Mouse (Mus musculus) ES-Bruce4 (cell line): ENCODE measurements around the gene Med24.

ENCODE experiments used
- CTCF ChIP-seq: IDR thresholded peaks from one replicate; pipeline ENCODE4 v1.8.1; 2011; ENCODE audit warnings: low read depth, low read length
- EP300 ChIP-seq: IDR thresholded peaks from 2 replicates; pipeline ENCODE4 v1.6.1; 2011; ENCODE audit warnings: low read depth, low read length; ENCODE audit not compliant: insufficient read depth
- POLR2A ChIP-seq: IDR thresholded peaks from one replicate; pipeline ENCODE4 v1.8.1; 2011; ENCODE audit warnings: low read length; ENCODE audit not compliant: insufficient read depth

DNA sequence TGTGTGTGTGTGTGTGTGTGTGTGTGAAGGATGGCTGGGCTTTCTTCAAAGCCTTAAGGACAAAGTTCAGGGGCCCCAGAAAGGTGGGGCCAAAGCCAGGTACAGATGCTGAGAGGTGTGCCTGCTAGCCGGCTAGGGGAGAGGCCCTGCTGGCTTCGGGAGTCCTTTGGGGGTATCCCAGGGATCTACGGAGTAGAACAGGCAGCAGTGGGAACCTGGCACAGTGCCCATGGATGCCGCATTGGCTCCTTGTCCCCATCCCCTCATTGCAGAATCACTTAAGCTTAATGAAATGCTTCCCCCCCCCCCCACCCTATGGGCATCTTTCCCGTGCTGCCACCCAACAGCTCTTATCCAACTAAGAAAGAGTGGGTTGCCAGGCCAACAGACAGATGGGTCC lies 20.5 kb upstream of the Med24 start:
- TF ChIP-seq CTCF (no peak), POLR2A (no peak), EP300 (no peak)
